Mouse (Mus musculus): ENCODE data around the gene Wars2.

Gene Wars2

GRCm38 (mm10) chr3:99264695-99265094 is 123.8 kb downstream of the Wars2 start:
- DNase-seq (ENCODE audit: low spot score in 2 of 2) = no peak

DNA sequence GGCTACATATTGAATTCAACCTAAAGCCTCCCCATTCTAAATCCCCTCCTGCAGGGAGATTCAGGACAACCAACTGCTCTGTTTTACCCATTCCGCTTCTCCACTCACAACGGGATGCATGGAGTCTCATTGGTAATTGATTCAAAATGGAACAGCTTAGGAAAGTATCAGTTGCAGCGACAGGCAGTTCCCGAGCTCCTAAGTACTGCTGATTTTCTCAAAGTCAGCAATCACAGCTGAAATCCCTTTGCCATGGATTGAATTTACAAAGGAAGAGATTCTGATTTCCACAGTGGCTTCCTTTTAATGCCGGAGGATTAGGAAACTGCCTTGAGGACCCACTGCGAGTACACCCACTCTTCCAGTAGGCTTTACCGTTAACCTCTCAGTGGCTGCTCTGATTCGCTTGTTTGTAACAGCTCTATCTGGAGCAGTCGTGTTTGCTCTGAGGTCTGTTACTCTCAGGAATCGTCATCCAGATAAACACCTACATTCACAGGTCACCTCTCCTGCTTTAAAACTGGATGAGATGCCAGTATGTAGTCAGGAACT is 126.0 kb downstream of the Wars2 start:
- no peak for DNase-seq (ENCODE audit: low spot score in 2 of 2)

DNA sequence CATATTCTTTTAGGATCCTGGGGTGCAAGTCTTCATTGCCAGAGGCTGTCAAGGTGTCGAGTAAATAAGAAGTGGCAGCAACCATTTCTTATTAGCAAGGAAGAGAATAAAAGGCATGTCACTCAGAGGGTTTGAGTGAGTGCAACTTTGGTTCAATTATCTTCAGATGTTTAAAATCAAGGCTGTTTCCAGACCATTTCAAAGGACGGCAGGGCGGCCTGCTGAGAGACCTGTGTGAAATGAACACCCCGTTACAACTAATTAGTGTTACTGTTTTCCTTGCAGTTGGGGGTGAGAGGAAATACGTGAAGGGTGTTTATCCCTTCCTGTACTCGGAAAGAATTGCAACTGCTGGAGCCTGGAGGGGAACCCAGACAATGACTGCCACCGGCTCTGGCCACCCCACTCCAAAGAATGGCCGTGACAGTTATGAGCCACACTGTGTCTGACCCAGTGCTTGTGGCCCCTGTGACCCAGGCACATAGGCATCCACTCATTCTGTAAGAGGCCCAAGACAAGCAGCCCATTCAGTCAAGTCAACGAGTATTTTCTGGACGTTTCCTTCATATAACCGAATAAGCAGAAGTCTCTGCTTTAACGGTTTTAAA is 137.2 kb downstream of the Wars2 start:
- no peak for DNase-seq (ENCODE audit: low spot score in 2 of 2)

- no peak for DNase-seq (ENCODE audit: low spot score in 2 of 2)
Measured at GRCm38 (mm10) chr3:99279718-99280117, 138.8 kb downstream of the Wars2 start.

DNA sequence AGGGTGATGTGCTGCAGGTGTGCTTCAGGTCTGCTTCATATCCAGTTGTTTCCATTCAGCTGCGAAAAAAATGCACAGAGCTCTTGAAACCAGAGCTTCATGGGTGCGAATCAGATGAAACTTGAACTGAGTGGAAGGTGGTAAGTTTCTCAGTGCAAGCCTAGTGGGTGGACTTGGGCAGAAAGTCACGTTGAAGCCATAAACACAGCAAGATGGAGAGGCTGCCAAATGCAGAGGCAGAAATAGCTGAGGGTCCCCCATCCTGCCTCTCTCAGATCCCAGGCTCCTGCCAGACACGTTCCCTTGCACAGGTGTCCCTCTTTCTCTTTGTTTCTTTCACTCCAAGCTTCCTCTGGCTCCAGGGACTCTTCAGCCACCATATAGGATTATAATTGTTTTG is 140.6 kb downstream of the Wars2 start:
- no peak for DNase-seq (ENCODE audit: low spot score in 2 of 2)

DNA sequence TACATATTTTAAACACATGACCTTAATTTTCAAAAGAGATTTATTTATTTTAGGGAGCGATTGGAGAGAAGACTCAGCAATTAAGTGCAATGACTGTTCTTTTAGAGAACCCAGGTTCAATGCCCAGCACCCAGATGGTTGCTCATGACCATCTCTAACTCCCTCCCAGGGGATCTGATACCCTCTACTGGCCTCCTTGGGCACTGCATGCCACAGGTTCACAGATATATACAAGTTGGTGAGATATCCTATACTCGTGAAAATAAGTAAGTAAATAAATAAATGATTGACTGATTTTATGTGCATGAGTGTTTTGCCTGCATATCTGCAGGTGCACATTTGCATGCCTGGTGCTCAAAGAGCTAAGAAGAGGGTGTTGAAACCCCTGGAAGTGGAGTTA is 147.4 kb downstream of the Wars2 start:
- no peak for DNase-seq (ENCODE audit: low spot score in 2 of 2)
